Mouse (Mus musculus) CH12.LX (cell line): ENCODE data around the gene Acsl5. TPM values are rescaled to one million over a fixed set of nuclear protein-coding genes. Genes with fewer than 3 reads are reported as not detected.

Source experiments
- DNase-seq: peaks from one replicate; pipeline ENCODE4 v3.0.0-alpha.2; 2013; ENCODE audit errors: extremely low read depth
- H3K27ac ChIP-seq: 2 replicates; pipeline ENCODE4 v1.5.1; 2012; ENCODE audit warnings: low read depth, mild to moderate bottlenecking, control low read depth, moderate library complexity; ENCODE audit not compliant: insufficient read depth
- H3K27me3 ChIP-seq: replicated peaks from 2 replicates; pipeline ENCODE3; 2012; ENCODE audit warnings: inconsistent platforms
- H3K36me3 ChIP-seq, 2 experiments: replicated peaks in 1 of 2; 2 replicates each; pipeline versions ENCODE3 to v1.6.1; 2012; ENCODE audit warnings: inconsistent platforms in 1 of 2, low read length in 1 of 2, mild to moderate bottlenecking in 1 of 2, mixed read lengths in 1 of 2, moderate library complexity in 1 of 2; ENCODE audit not compliant: control insufficient read depth in 1 of 2, insufficient read depth in 1 of 2
- H3K4me1 ChIP-seq, 2 experiments: 2 replicates each; pipeline ENCODE4 v1.6.1; 2012; ENCODE audit warnings: inconsistent platforms in 1 of 2, moderate library complexity in 1 of 2; ENCODE audit not compliant: insufficient read depth in 2 of 2, control insufficient read depth in 1 of 2
- H3K4me2 ChIP-seq: 2 replicates; pipeline ENCODE4 v1.6.1; 2012; ENCODE audit warnings: low read depth, mild to moderate bottlenecking, control low read depth; ENCODE audit not compliant: poor library complexity, insufficient read depth, severe bottlenecking
- H3K4me3 ChIP-seq, 3 experiments: fragments of 150-350 bp in 1 of 3; sonication (generic) in 1 of 3; replicated peaks in 1 of 3; 2 replicates each; pipeline versions ENCODE3 to v1.5.1; 2011 to 2012; ENCODE audit warnings: low read depth in 2 of 3, low read length in 2 of 3, mild to moderate bottlenecking in 2 of 3, moderate library complexity in 2 of 3, control low read depth in 1 of 3, improper control_type of control experiment in 1 of 3, inconsistent platforms in 1 of 3, mixed read lengths in 1 of 3; ENCODE audit not compliant: poor library complexity in 1 of 3
- H3K79me2 ChIP-seq: replicated peaks from 2 replicates; pipeline ENCODE4 v1.6.1; 2012; ENCODE audit warnings: mild to moderate bottlenecking, moderate library complexity; ENCODE audit not compliant: control insufficient read depth, poor library complexity, insufficient read depth, severe bottlenecking; ENCODE audit errors: extremely low read depth
- H3K9ac ChIP-seq: 2 replicates; pipeline ENCODE4 v1.6.1; 2012; ENCODE audit warnings: low read depth, mild to moderate bottlenecking, control low read depth, moderate library complexity; ENCODE audit not compliant: insufficient read depth
- H3K9me3 ChIP-seq: replicated peaks from 2 replicates; pipeline ENCODE3; 2012; ENCODE audit warnings: low read length, inconsistent platforms, mixed read lengths
- BHLHE40 ChIP-seq: IDR thresholded peaks from 2 replicates; pipeline ENCODE4 v1.6.1; 2011; ENCODE audit warnings: mild to moderate bottlenecking, low read depth, low read length, improper control_type of control experiment
- E2F4 ChIP-seq: IDR thresholded peaks from 2 replicates; pipeline ENCODE4 v1.6.1; 2011; ENCODE audit warnings: low read depth, low read length, improper control_type of control experiment; ENCODE audit not compliant: insufficient replicate concordance
- ELF1 ChIP-seq: IDR thresholded peaks from 2 replicates; pipeline ENCODE4 v1.6.1; 2014; ENCODE audit warnings: low read depth, mild to moderate bottlenecking, inconsistent platforms, low read length, improper control_type of control experiment
- GABPA ChIP-seq: IDR thresholded peaks from 2 replicates; pipeline ENCODE4 v1.6.1; 2012; ENCODE audit warnings: low read depth, low read length, improper control_type of control experiment, inconsistent platforms; ENCODE audit not compliant: insufficient replicate concordance
- HCFC1 ChIP-seq: IDR thresholded peaks from 2 replicates; pipeline ENCODE4 v1.6.1; 2012; ENCODE audit warnings: low read depth, mild to moderate bottlenecking, inconsistent platforms, low read length, improper control_type of control experiment
- IRF4 ChIP-seq: IDR thresholded peaks from 2 replicates; pipeline ENCODE4 v1.6.1; 2014; ENCODE audit warnings: low read depth, mild to moderate bottlenecking, inconsistent platforms, low read length, improper control_type of control experiment
- JUN ChIP-seq: IDR thresholded peaks from 2 replicates; pipeline ENCODE4 v1.6.1; 2011; ENCODE audit warnings: low read depth, mild to moderate bottlenecking, low read length, improper control_type of control experiment, moderate library complexity; ENCODE audit not compliant: insufficient read depth
- KAT2A ChIP-seq: IDR thresholded peaks from 2 replicates; pipeline ENCODE4 v1.6.1; 2012; ENCODE audit warnings: low read length, improper control_type of control experiment, inconsistent platforms; ENCODE audit not compliant: insufficient replicate concordance
- MAFK ChIP-seq: IDR thresholded peaks from 2 replicates; pipeline ENCODE4 v1.6.1; 2011; ENCODE audit warnings: low read length, improper control_type of control experiment; ENCODE audit not compliant: insufficient replicate concordance
- MEF2A ChIP-seq: IDR thresholded peaks from 2 replicates; pipeline ENCODE4 v1.6.1; 2014; ENCODE audit warnings: low read depth, mild to moderate bottlenecking, inconsistent platforms, low read length, improper control_type of control experiment, borderline replicate concordance
- MYC ChIP-seq: IDR thresholded peaks from 2 replicates; pipeline ENCODE4 v1.6.1; 2011; ENCODE audit warnings: low read depth, mild to moderate bottlenecking, improper control_type of control experiment, low read length
- NELFE ChIP-seq: IDR thresholded peaks from 2 replicates; pipeline ENCODE4 v1.6.1; 2011; ENCODE audit warnings: low read depth, low read length, improper control_type of control experiment
- NRF1 ChIP-seq: IDR thresholded peaks from 2 replicates; pipeline ENCODE4 v1.6.1; 2014; ENCODE audit warnings: low read depth, mild to moderate bottlenecking, inconsistent platforms, low read length, improper control_type of control experiment, moderate library complexity
- PAX5 ChIP-seq: IDR thresholded peaks from 2 replicates; pipeline ENCODE4 v1.6.1; 2012; ENCODE audit warnings: low read length, inconsistent platforms, mixed read lengths
- POLR2AphosphoS2 ChIP-seq: IDR thresholded peaks from 2 replicates; pipeline ENCODE4 v1.6.1; 2011; ENCODE audit warnings: low read depth, low read length, improper control_type of control experiment
- RCOR1 ChIP-seq: conservative IDR thresholded peaks from 2 replicates; pipeline ENCODE4 v1.6.1; 2012; ENCODE audit warnings: low read depth, mild to moderate bottlenecking, inconsistent platforms, low read length, improper control_type of control experiment
- TBP ChIP-seq: conservative IDR thresholded peaks from 2 replicates; pipeline ENCODE4 v1.6.1; 2011; ENCODE audit warnings: low read depth, low read length, improper control_type of control experiment
- UBTF ChIP-seq: IDR thresholded peaks from 2 replicates; pipeline ENCODE4 v1.6.1; 2012; ENCODE audit warnings: low read depth, mild to moderate bottlenecking, inconsistent platforms, low read length, improper control_type of control experiment, moderate library complexity
- USF1 ChIP-seq: IDR thresholded peaks from 2 replicates; pipeline ENCODE4 v1.6.1; 2014; ENCODE audit warnings: low read depth, mild to moderate bottlenecking, inconsistent platforms, low read length, improper control_type of control experiment
- USF2 ChIP-seq: conservative IDR thresholded peaks from 2 replicates; pipeline ENCODE4 v1.6.1; 2011; ENCODE audit warnings: low read depth, low read length, improper control_type of control experiment
- ZC3H11A ChIP-seq: IDR thresholded peaks from 2 replicates; pipeline ENCODE4 v1.6.1; 2012; ENCODE audit warnings: low read depth, mild to moderate bottlenecking, inconsistent platforms, low read length, improper control_type of control experiment
- ZKSCAN1 ChIP-seq: IDR thresholded peaks from 2 replicates; pipeline ENCODE4 v1.6.1; 2012; ENCODE audit warnings: low read depth, inconsistent platforms, low read length, improper control_type of control experiment, borderline replicate concordance
- ZMIZ1 ChIP-seq: IDR thresholded peaks from 2 replicates; pipeline ENCODE4 v1.6.1; 2012; ENCODE audit warnings: low read depth, mild to moderate bottlenecking, inconsistent platforms, low read length, improper control_type of control experiment
- dilution Hi-C: fragments of 300-500 bp; cut with MboI; formaldehyde crosslinking; loops from 2 replicates; pipeline ENCODE4 v1.14.3; 2020; ENCODE audit warnings: low sequenced_read_pairs; ENCODE audit not compliant: extremely low pct_unique_long_range_greater_than_20kb, extremely low pct_ligation_motif_present
- in situ Hi-C: fragments of 300-500 bp; cut with MboI; formaldehyde crosslinking; loops from 3 replicates; pipeline ENCODE4 v1.14.3; 2019; ENCODE audit warnings: low sequenced_read_pairs, low pct_ligation_motif_present, low pct_unique_long_range_greater_than_20kb, mixed read lengths
- polyA plus RNA-seq: library from polyadenylated mRNA; unstranded; fragments of >175 nt; gene quantifications from 2 replicates; pipeline ENCODE4 v1.2.1, GENCODE M21; 2012; ENCODE audit warnings: low read depth; ENCODE audit not compliant: insufficient read length
- total RNA-seq, 2 experiments: library from RNA; depleted of rRNA; stranded (reverse); fragments of 300-350 nt in 1 of 2; fragments of >200 nt in 1 of 2; gene quantifications; 2 replicates each; pipeline ENCODE4 v1.2.3; 2012 to 2014

Acsl5 gene
- total and polyA plus RNA-seq, 3 experiments: 126 to 265 (median 196) TPM

DNA sequence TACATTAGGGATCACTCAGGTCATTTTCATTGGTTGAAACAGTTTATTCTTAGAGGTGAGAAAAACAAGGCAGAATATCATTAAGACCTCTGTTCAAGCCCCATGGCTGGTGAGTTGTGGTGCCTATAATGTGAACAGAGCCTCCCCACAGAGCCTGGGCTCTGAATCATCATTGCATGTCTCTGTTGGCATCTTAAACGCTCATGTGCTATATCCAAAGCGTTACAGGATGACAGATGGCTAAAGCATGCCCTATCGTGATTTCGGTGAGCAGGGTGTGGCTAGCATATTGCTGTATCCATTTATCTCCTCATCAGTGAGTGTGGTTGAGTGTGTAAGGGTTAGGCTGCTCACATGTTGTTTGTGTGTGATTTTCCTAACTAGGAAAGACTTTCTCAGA lies 75.8 kb downstream of the Acsl5 start:
- no peaks in the 10 kb centered on the region for H3K27me3 ChIP-seq
- no peaks in the 10 kb centered on the region for H3K79me2 ChIP-seq
- H3K4me1 ChIP-seq: no peaks in the 10 kb centered on the region
- TF ChIP-seq ZKSCAN1 (no peak), PAX5 (no peak), JUN (no peak), KAT2A (no peak), ELF1 (no peak), NRF1 (no peak), NELFE (no peak), RCOR1 (no peak), MYC (no peak), UBTF (no peak), USF2 (no peak)
- no peaks in the 10 kb centered on the region for H3K9me3 ChIP-seq
- no peak overlapping the region for H3K27ac ChIP-seq
- H3K4me3 ChIP-seq: no peak overlapping the region
- H3K9ac ChIP-seq: no peak overlapping the region
- in situ Hi-C loops: loop anchor here (5.0 kb wide), 1 partner anchor 105 kb away; no protein-coding TSS in a partner anchor
- H3K4me2 ChIP-seq: no peak overlapping the region
- dilution Hi-C loops: no loop called here
- DNase-seq: no peak
- peaks cover 50 to 91% of the 10 kb centered on the region in 2 experiments for H3K36me3 ChIP-seq

DNA sequence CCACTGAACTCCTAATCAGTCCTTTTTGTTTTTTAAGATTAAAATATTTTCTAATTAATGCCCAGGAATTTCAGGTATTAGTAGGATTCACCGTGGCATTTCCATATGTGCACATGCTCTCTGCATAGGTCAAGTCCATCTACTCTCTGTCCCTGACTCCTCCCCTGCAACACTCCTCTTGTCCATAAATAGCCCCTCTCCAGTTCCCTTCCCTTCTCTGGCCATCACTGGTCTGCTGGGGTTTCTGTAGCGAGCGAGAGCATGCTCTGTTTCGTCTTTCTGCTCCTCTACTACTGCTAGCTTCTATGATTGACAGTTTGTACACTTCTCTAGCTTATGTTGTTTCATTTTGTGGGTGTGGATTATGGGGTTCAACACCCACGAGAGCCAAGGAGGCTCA lies 80.0 kb downstream of the Acsl5 start:
- Histone ChIP-seq H3K9me3 (no peaks in the 10 kb centered on the region), H3K36me3 (peaks cover 37 to 78% of the 10 kb centered on the region in 2 experiments), H3K27ac (no peak overlapping the region), H3K4me1 (no peaks in the 10 kb centered on the region), H3K4me3 (no peak overlapping the region), H3K4me2 (no peak overlapping the region), H3K9ac (no peak overlapping the region), H3K27me3 (no peaks in the 10 kb centered on the region), H3K79me2 (no peaks in the 10 kb centered on the region)
- no peak for DNase-seq
- TF ChIP-seq E2F4: no peak
- TF ChIP-seq HCFC1: no peak
- TF ChIP-seq NRF1: no peak
- no peak for TF ChIP-seq JUN
- TF ChIP-seq GABPA: no peak
- TF ChIP-seq MEF2A: no peak
- TF ChIP-seq ELF1: no peak
- TF ChIP-seq RCOR1: no peak
- TF ChIP-seq ZC3H11A: no peak
- no peak for TF ChIP-seq MYC
- no peak for TF ChIP-seq MAFK
- TF ChIP-seq ZMIZ1: no peak
- TF ChIP-seq USF1: no peak
- no peak for TF ChIP-seq TBP
- TF ChIP-seq ZKSCAN1: no peak
- no peak for TF ChIP-seq BHLHE40
- TF ChIP-seq POLR2AphosphoS2: no peak
- TF ChIP-seq IRF4: no peak
- dilution Hi-C loops: no loop called here
- in situ Hi-C loops: no loop called here
